Mouse (Mus musculus): ENCODE results near the gene Kcnj15. TPM values are rescaled to one million over a fixed set of nuclear protein-coding genes. Genes with fewer than 3 reads are reported as not detected.

The Kcnj15 gene
- polyA plus RNA-seq, 1 experiment from 2014 or later = 0.45 TPM

DNA sequence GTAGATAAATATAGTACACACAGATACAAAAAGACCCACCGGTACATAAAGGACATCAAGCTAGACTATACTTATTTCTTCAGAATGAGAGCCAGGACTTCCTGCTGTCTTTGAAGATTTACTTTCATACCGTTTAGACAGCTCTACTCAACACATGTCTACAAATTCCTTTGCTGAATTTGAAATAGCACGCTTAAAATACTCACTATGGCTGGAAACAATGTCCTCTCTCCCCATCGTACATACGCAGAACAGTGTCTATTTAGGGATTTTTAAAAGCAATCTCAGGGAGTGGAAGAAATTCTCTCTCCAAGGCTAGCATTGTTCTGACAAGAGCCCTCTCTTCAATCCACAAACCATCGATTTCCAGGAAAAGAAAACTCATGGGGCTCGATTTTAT, 32.1 kb upstream of the Kcnj15 start:
- Histone ChIP-seq H3K36me3 (replicated peaks) (no peaks in the 10 kb centered on the region), H3K27ac (replicated peaks) (no peak overlapping the region), H3K27me3 (replicated peaks; ENCODE audit: low read depth, poor library complexity, severe bottlenecking) (no peaks in the 10 kb centered on the region), H3K9me3 (no peaks in the 10 kb centered on the region), H3K4me1 (peaks cover 9% of the 10 kb centered on the region; the same call in 1 of the 2 replicates), H3K4me3 (no peak overlapping the region)
- no peak for DNase-seq (ENCODE audit: low spot score)
- WGBS = 85% methylated on average over 7 of the region's 7 CpGs

DNA sequence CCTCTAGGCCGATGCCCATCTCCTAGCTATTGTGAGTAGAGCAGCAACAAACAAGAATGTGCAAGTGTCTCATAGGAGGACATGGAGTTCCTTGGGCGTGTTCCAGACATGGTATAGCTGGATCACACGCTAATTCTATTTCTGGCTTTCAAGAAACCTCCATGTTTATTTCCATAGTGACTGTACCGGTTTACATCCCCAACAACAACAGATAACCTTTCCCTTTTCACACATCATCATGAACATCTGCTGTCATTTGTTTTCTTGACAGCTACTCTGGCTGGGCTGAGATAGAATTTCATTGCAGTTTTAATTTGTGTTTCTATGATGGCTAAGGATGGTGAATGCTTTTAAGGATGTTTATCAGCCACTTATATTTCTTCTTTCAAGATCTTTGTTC, 25.6 kb upstream of the Kcnj15 start:
- Histone ChIP-seq H3K4me1 (no peaks in the 10 kb centered on the region), H3K4me3 (no peak overlapping the region), H3K9me3 (no peaks in the 10 kb centered on the region), H3K27ac (replicated peaks) (no peak overlapping the region), H3K27me3 (replicated peaks; ENCODE audit: low read depth, poor library complexity, severe bottlenecking) (no peaks in the 10 kb centered on the region), H3K36me3 (replicated peaks) (no peaks in the 10 kb centered on the region)
- 89% methylated on average over 4 of the region's 4 CpGs for WGBS
- no peak for DNase-seq (ENCODE audit: low spot score)

GRCm38 (mm10) chr16:95234891-95235548, 22.3 kb upstream of the Kcnj15 start:
- Histone ChIP-seq H3K4me1 (peaks cover 2% of the 10 kb centered on the region; the same call in 1 of the 2 replicates), H3K27me3 (replicated peaks; ENCODE audit: low read depth, poor library complexity, severe bottlenecking) (no peaks in the 10 kb centered on the region), H3K9me3 (no peaks in the 10 kb centered on the region), H3K36me3 (replicated peaks) (no peaks in the 10 kb centered on the region), H3K4me3 (no peak overlapping the region), H3K27ac (replicated peaks) (no peak overlapping the region)
- 87% methylated on average over 2 of the region's 2 CpGs for WGBS
- DNase-seq (ENCODE audit: low spot score) = no peak

GRCm38 (mm10) chr16:95239209-95239925, 18.0 kb upstream of the Kcnj15 start:
- WGBS = 74% methylated on average over 7 of the region's 7 CpGs

DNA sequence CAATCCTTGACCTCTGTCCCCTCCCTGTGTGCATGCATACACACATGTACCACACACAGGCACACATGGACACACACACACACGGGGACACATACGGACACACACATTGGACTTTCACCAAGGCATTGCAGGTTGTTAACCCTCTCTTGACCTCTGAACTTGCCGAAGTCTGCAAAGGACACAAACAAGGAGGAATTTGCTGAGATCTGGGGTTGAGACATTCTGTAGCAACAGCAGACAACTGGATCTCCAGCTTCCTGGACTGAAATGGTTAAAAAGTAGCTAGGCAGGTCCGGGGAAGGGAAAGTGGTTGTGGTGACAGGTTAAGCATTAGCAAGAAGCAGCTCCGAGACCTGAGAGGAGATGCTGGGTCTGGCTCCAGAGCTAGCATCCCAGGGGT, 16.7 kb upstream of the Kcnj15 start:
- WGBS = 54% methylated on average over 5 of the region's 5 CpGs
- DNase-seq (ENCODE audit: low spot score) = no peak
- Histone ChIP-seq H3K27me3 (replicated peaks; ENCODE audit: low read depth, poor library complexity, severe bottlenecking) (no peaks in the 10 kb centered on the region), H3K4me1 (peaks cover 13% of the 10 kb centered on the region), H3K4me3 (no peak overlapping the region), H3K36me3 (replicated peaks) (no peaks in the 10 kb centered on the region), H3K27ac (replicated peaks) (no peak overlapping the region), H3K9me3 (no peaks in the 10 kb centered on the region)

More at GRCm38 (mm10) chr16:95239209-95239925, 18.0 kb upstream of the Kcnj15 start:
- H3K36me3 ChIP-seq (replicated peaks) = no peaks in the 10 kb centered on the region
- H3K9me3 ChIP-seq = no peaks in the 10 kb centered on the region
- no peak for DNase-seq (ENCODE audit: low spot score)
- no peak overlapping the region for H3K27ac ChIP-seq (replicated peaks)
- no peak overlapping the region for H3K4me3 ChIP-seq
- H3K27me3 ChIP-seq (replicated peaks; ENCODE audit: low read depth, poor library complexity, severe bottlenecking) = no peaks in the 10 kb centered on the region
- peaks cover 13% of the 10 kb centered on the region for H3K4me1 ChIP-seq

DNA sequence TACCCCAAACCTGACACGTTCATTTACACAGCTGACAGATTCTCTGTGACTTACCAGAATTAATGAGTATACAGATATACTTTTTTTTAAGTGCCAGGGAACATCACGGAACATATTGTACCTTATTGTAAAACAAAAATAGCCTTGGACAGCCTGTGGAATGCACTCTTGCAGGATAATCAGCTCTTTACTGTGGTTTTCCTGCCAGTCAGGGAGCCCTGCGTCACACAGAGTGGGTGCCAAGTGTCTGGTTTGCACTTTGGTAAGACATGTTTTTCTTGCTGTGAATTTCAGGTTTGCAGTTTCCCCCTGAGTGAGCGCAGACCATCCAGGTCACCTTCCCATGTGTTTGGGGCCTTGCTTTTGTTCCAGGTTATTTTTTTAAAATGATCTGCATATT, 15.8 kb upstream of the Kcnj15 start:
- Histone ChIP-seq H3K27ac (replicated peaks) (no peak overlapping the region), H3K4me1 (peaks cover 13% of the 10 kb centered on the region), H3K9me3 (no peaks in the 10 kb centered on the region), H3K27me3 (replicated peaks; ENCODE audit: low read depth, poor library complexity, severe bottlenecking) (no peaks in the 10 kb centered on the region), H3K36me3 (replicated peaks) (no peaks in the 10 kb centered on the region), H3K4me3 (no peak overlapping the region)
- 79% methylated on average over 4 of the region's 4 CpGs for WGBS
- DNase-seq (ENCODE audit: low spot score) = no peak

GRCm38 (mm10) chr16:95242114-95242513, 15.2 kb upstream of the Kcnj15 start:
- H3K4me3 ChIP-seq = no peak overlapping the region

DNA sequence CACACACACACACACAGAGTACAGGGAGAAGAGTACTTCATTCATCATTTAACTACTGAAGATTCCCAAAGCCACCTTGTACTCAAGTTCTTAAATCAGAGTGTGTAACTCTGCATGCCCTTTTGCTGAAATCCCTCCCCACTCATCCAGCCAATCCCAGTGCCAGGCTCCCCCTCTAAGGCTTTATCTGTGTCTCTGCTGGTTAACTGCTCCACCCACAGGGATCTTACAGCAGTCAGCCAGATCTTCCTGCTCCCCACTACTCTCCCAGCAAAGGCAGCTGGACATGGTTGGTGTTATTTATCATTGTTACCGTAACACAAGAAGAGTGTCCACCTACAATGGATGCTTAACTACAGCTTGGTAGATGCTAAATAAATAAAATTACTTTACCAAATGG, 14.0 kb upstream of the Kcnj15 start:
- no peak overlapping the region for H3K4me3 ChIP-seq
- no peaks in the 10 kb centered on the region for H3K36me3 ChIP-seq (replicated peaks)
- DNase-seq (ENCODE audit: low spot score) = no peak
- peaks cover 13% of the 10 kb centered on the region for H3K4me1 ChIP-seq
- no peaks in the 10 kb centered on the region for H3K27me3 ChIP-seq (replicated peaks; ENCODE audit: low read depth, poor library complexity, severe bottlenecking)
- H3K27ac ChIP-seq (replicated peaks) = no peak overlapping the region
- H3K9me3 ChIP-seq = no peaks in the 10 kb centered on the region
- 92% methylated on average over 1 of the region's 1 CpGs for WGBS

More at GRCm38 (mm10) chr16:95242114-95242513, 15.2 kb upstream of the Kcnj15 start:
- H3K27me3 ChIP-seq (replicated peaks; ENCODE audit: low read depth, poor library complexity, severe bottlenecking) = no peaks in the 10 kb centered on the region
- H3K4me1 ChIP-seq = peaks cover 13% of the 10 kb centered on the region
- no peaks in the 10 kb centered on the region for H3K9me3 ChIP-seq
- no peaks in the 10 kb centered on the region for H3K36me3 ChIP-seq (replicated peaks)
- no peak overlapping the region for H3K27ac ChIP-seq (replicated peaks)
- 89% methylated on average over 4 of the region's 4 CpGs for WGBS
- DNase-seq (ENCODE audit: low spot score) = no peak

DNA sequence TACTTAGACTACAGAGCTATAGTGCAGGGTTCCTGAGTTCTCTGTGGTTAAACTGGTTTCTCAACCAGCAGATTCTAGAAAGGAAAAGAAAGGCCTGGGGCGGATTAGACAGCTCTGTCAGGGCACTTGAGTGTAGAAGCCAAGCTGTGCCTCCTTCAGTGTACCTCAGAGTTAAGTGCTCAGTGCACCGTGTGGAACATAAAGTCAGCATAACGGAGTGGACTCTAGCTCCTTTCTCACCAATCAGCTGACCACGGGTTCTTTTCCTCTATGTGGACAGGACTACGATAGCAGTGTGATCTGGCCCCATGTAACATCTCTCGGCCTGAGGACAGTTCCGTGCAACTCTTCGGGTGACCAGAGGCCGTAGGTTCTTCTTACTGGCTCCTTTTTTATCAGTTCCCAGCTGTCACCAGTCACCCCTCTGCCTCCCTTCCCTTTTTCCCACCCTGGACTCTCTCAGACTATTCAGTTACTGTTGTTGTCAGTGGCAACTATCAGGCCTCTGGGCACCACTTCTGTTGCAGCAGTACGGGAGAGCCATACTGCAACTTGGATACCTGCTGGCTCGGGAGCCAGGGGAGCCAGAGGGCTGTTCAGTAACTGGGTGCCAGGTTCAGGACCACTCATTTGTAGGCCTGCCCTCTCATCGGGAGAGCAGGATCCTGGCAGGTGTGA, 12.6 kb upstream of the Kcnj15 start:
- Histone ChIP-seq H3K4me3 (no peak overlapping the region), H3K9me3 (no peaks in the 10 kb centered on the region), H3K27me3 (replicated peaks; ENCODE audit: low read depth, poor library complexity, severe bottlenecking) (no peaks in the 10 kb centered on the region), H3K36me3 (replicated peaks) (no peaks in the 10 kb centered on the region), H3K27ac (replicated peaks) (no peak overlapping the region; the same call in 1 of the 2 replicates), H3K4me1 (peaks cover 11% of the 10 kb centered on the region)
- 84% methylated on average over 12 of the region's 12 CpGs for WGBS
- no peak for DNase-seq (ENCODE audit: low spot score)

DNA sequence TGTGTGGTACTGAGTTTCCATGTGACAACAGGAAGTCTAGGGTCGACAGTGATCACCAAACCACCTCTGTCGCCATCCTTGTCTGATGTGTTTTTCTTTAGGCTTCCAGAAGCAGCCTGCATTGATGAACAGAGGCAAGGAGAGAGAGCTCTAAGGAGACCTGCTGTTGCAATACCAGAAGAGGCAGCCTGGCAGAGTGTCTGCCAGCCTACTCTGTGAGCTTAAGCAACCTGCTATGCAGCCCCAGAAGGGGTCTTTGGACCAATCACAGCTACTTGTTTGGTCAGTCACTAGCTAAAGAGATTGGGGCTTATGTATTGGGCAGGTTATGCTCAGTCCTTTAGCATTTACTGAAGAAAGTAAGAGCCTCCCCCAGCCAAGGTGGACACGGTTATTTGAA, 11.9 kb upstream of the Kcnj15 start:
- no peaks in the 10 kb centered on the region for H3K9me3 ChIP-seq
- peaks cover 10% of the 10 kb centered on the region for H3K4me1 ChIP-seq
- no peak overlapping the region for H3K4me3 ChIP-seq
- H3K27ac ChIP-seq (replicated peaks) = no peak overlapping the region
- H3K36me3 ChIP-seq (replicated peaks) = no peaks in the 10 kb centered on the region
- DNase-seq (ENCODE audit: low spot score) = no peak
- no peaks in the 10 kb centered on the region for H3K27me3 ChIP-seq (replicated peaks; ENCODE audit: low read depth, poor library complexity, severe bottlenecking)
- 68% methylated on average over 3 of the region's 3 CpGs for WGBS

DNA sequence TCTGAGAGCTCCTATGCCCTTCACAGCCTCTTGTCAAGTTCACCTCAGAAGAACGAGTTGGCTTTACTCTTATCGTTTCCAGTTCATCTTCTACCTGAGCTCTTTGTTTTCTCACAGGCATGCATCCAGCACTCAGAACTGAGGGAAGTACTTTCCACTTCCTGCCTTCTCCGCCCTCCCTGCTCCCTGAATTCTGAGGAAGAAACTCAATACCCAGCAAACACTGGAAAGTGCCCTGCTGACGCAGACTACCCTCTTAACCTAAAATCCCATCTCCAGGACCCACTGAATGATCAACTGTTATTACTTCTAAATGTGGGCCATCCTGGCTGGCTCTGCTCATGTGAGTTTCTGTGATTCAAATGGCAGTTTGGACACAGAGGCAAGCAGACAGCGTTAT, 8.7 kb upstream of the Kcnj15 start:
- Histone ChIP-seq H3K36me3 (replicated peaks) (no peaks in the 10 kb centered on the region), H3K27ac (replicated peaks) (no peak overlapping the region), H3K4me3 (no peak overlapping the region), H3K27me3 (replicated peaks; ENCODE audit: low read depth, poor library complexity, severe bottlenecking) (no peaks in the 10 kb centered on the region), H3K9me3 (no peaks in the 10 kb centered on the region), H3K4me1 (no peaks in the 10 kb centered on the region; the same call in 1 of the 2 replicates)
- DNase-seq (ENCODE audit: low spot score) = no peak
- 69% methylated on average over 5 of the region's 5 CpGs for WGBS

GRCm38 (mm10) chr16:95256648-95257047, 710 bp upstream of the Kcnj15 start:
- peaks cover 5% of the 10 kb centered on the region; the same call in 1 of the 2 replicates for H3K27me3 ChIP-seq (replicated peaks; ENCODE audit: low read depth, poor library complexity, severe bottlenecking)
- 73% methylated on average over 2 of the region's 2 CpGs for WGBS
- H3K36me3 ChIP-seq (replicated peaks) = no peaks in the 10 kb centered on the region
- no peaks in the 10 kb centered on the region for H3K9me3 ChIP-seq
- H3K27ac ChIP-seq (replicated peaks) = no peak overlapping the region
- DNase-seq (ENCODE audit: low spot score) = no peak
- H3K4me3 ChIP-seq = no peak overlapping the region
- peaks cover 36% of the 10 kb centered on the region for H3K4me1 ChIP-seq
